ENCODE assay signal across 21 mouse cellular contexts in genomic region chr17:4250476-4250875, GRCm38 (mm10).
DNase-seq lines count a peak whose midpoint lies in the region; ATAC-seq and TF ChIP-seq lines count a peak whose summit lies in the region.
"Had no signal": no experiment of that assay in that cellular context is flagged by ENCODE, and none has a peak within 500 bp of the region (broad histone marks: within the 10 kb centered on the region; RNA-seq: fewer than 3 reads in every experiment).

No protein-coding gene starts in this region.

- H3K36me3 ChIP-seq in kidney, adult 2 months (ENCODE audit: control insufficient read depth, insufficient read depth, low read length), result no peaks in the 10 kb centered on the region
- H3K36me3 ChIP-seq in kidney, embryonic 15.5 days, result no peaks in the 10 kb centered on the region
- H3K36me3 ChIP-seq: G1E had no signal

- no peak overlapping the region for H3K27ac ChIP-seq in kidney, adult 2 months (ENCODE audit: insufficient read depth, low read depth, low read length)
- H3K27ac ChIP-seq in kidney, embryonic 15.5 days, result no peak overlapping the region

- H3K4me2 ChIP-seq in kidney, embryonic 15.5 days, result no peak overlapping the region

- TF ChIP-seq POLR2A in kidney, adult 2 months (IDR thresholded peaks at IDR 0.05; ENCODE audit: low read depth, low read length), result no peak

- WGBS in kidney, adult 2 months, result 65% methylated on average over 2 of the region's 2 CpGs
- WGBS in kidney, embryonic 15.5 days, result 81% methylated on average over 2 of the region's 2 CpGs

- no peaks in the 10 kb centered on the region for H3K9me3 ChIP-seq in kidney, embryonic 15.5 days (replicated peaks)
- H3K9me3 ChIP-seq: G1E had no signal

- H3K27me3 ChIP-seq in kidney, adult 2 months (replicated peaks; ENCODE audit: control insufficient read depth, insufficient read depth, low read length), result no peaks in the 10 kb centered on the region; the same call in 1 of the 2 replicates
- no peaks in the 10 kb centered on the region for H3K27me3 ChIP-seq in kidney, embryonic 15.5 days
- H3K27me3 ChIP-seq: CH12.LX, Patski had no signal

- no peaks in the 10 kb centered on the region; the same call in 1 of the 2 replicates for H3K4me1 ChIP-seq in kidney, adult 2 months (ENCODE audit: control insufficient read depth, insufficient read depth, low read length)
- H3K4me1 ChIP-seq in kidney, embryonic 15.5 days, result peaks cover 3% of the 10 kb centered on the region; the same call in 1 of the 2 replicates

- ATAC-seq in kidney, embryonic 15.5 days (replicated peaks; ENCODE audit: low FRiP score), result no peak
- ATAC-seq: activated CD4-positive, CD25-positive, alpha-beta regulatory T cell, adult 4 months; CD4-positive, CD25-positive, alpha-beta regulatory T cell, adult 4 months; Patski had no signal

- peak; percentile 66 for DNase-seq in kidney, adult 2 months
- DNase-seq in kidney, postnatal 14 days, result no peak
- peak; percentile 67 for DNase-seq in kidney, adult 9 months
- DNase-seq in kidney, postnatal 4 days, result no peak
- peak; percentile 22 to 25 for DNase-seq in kidney, postnatal 36 days
- DNase-seq: adrenal gland, adult 2 months; adrenal gland, adult 8-10 months; adrenal gland, postnatal 10 days; adrenal gland, postnatal 14 days; adrenal gland, postnatal 25 days; adrenal gland, postnatal 36 days; B cell, adult 2 months; cerebellum, adult 11 months; cerebellum, adult 11-12 months; cerebellum, adult 18-20 months had no signal

- no peak overlapping the region for H3K4me3 ChIP-seq in kidney, adult 2 months (ENCODE audit: insufficient read depth, low read depth, low read length)
- no peak overlapping the region for H3K4me3 ChIP-seq in kidney, embryonic 15.5 days (replicated peaks)

- no peak overlapping the region for H3K9ac ChIP-seq in kidney, embryonic 15.5 days

- TF ChIP-seq CTCF in kidney, adult 2 months (conservative IDR thresholded peaks at IDR 0.05; ENCODE audit: insufficient read depth, insufficient read length, low read depth, low read length), result no peak

Comparison
In these comparisons a context has a peak if more than half of its experiments do, and no peak if none do; other contexts are left out.
1. DNase-seq: peak in kidney, adult 2 months (single experiment), kidney, adult 9 months (single experiment) and kidney, postnatal 36 days (2 of 2); none in kidney, postnatal 14 days (single experiment) and kidney, postnatal 4 days (0 of 2).